Mouse (Mus musculus) ovary, postnatal 14 days (tissue): ENCODE data around the gene Apoc3.
A peak's percentile ranks its signal among the peaks of the same experiment; 100 is the strongest.

ENCODE experiments used
- DNase-seq: peaks from one replicate; pipeline ENCODE4 v3.0.0; 2022; ENCODE audit warnings: low spot score

Gene Apoc3

DNA sequence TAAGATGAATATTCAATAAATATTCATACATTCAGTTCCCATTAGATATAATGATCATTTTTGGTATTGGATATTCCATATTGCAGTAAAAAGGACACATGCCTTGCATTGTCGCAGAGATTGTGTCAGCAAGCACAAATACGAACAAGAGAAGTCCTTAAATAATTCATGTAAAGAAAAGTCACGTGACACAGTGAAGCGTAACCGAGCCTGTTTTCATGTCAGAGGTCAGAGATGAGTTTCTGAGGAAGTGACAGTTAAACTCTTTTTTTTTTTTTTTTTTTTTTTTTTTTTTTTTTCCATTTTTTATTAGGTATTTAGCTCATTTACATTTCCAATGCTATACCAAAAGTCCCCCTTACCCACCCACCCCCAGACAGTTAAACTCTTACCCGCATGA lies 42.8 kb downstream of the Apoc3 start:
- no peak for DNase-seq

DNA sequence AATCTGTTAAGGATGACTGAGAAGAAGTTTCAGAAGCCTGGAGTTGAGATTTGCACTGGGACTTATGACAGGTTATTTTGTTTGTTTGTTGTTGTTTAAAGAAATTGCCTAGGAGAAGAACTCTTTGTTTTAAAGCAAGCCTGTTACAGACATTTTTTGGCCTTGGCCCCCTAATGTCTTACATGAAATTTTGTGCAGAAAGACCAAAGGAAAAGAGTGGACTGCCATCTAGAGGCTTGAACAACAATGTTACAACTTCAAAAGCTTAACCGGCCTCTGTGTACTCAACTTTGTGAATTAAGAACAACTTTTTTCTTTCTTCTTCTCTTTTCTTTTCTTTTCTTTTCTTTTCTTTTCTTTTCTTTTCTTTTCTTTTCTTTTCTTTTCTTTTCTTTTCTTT lies 43.8 kb downstream of the Apoc3 start:
- peak; percentile 43 for DNase-seq

DNA sequence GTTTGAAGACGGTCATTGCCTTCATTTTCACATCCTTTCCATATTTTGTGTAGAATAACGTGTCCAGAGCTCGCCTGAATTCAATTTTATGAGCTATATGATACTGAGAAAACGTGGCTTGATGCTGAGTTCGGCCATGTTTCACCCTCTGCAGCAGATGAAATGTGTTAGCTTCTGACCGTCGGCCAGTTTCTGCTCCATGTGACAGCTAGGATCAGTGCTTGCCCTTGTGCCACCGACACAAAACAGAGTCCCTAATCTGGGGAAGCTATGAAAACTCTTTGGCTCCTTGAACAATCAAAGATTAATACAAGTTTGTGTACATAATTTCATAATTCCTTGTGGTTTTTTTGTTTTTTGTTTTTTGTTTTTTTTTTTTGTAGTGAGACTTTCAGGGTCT lies 44.2 kb downstream of the Apoc3 start:
- DNase-seq, result no peak

DNA sequence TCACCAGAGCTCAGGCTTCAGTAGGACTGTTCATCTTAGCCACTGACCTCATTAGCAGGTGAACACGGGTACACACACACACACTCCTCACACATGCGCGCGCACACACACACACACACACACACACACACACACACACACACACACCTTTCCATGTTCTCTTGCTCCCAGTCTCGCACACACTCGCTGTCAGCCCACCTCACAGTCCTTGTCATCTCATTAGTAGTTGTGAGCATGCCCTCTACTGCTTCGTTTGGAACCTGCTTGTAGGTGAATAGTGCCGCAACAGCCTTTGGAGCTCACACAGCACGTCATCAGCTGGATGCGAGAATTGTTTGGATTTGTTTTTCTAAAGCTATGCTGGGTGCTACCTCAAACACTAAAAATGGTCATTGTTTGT lies 46.1 kb downstream of the Apoc3 start:
- DNase-seq, result no peak

DNA sequence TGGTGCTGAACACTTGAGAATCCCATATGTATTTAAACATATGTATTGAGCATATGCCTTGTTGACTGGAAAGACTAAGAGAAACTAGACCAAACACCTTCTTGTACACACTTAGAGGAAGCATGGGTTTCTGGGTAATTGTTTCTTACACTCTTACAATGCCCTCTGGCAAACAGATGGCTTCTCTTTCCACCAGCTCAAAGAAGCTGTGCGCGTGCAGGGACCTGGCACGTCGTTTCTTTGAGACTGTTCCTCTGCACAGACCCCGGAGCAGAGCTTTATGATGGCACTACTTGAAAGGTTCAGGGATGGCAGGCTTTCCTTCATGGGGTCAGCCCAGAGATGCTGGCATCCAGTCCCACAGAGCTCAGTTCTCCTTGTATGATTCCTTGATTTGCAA lies 46.5 kb downstream of the Apoc3 start:
- DNase-seq, result no peak

DNA sequence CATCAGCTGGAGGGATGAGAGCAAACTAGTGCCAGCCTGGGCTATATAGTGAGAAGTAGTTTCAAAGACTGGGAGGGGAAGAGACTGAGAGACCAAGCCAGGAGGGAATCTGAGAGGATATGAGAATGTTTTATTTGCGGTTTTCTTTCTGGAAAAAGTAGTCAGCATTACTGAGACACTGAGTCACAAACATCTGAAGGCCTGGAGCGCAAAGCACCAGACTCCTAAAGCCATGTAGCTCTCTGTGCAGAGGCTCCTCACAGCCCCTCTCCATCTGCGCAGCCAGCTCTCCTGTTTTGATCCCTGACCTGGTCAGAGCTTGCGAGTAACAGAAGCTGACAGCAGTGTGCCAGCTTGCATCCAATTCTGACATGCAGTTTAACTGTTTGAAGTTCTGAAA lies 47.1 kb downstream of the Apoc3 start:
- no peak for DNase-seq

DNA sequence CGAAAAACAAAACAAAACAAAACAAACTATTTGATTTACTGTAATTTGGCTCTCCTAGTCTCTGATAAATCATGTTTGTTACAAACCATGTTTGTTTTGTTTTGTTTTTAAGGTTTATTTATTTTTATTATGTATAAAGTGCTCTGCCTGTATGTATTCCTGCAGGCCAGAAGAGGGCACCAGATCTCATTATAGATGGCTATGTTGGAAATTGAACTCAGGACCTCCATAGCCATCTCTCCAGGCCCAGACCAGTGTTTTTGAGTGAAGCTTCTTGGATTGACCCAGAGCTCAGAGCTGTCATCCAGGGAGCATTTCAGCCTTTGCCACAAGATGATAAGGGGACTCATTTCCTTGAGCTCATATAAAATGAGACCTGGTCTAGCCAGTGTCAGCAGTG lies 49.0 kb downstream of the Apoc3 start:
- DNase-seq, result no peak

DNA sequence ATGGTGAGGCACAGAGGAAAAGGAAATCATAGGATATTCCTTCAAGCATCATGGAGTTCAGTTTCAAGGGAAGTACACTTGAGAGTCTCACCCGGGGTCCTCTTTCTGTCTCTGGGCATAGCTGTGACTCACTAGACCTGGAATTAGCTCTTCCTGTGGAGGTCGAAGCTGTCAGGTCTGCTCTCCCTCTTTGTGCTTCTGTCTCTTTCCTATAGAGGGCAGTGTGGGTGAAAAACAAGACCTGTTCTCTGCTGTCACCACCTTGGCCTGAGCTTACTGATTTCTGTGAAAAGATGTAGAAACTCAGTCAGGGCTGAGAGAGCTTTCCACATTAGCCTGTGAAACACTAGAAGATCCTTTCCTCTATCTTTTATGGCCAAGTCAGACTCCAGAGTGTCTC lies 50.2 kb downstream of the Apoc3 start:
- no peak for DNase-seq

DNA sequence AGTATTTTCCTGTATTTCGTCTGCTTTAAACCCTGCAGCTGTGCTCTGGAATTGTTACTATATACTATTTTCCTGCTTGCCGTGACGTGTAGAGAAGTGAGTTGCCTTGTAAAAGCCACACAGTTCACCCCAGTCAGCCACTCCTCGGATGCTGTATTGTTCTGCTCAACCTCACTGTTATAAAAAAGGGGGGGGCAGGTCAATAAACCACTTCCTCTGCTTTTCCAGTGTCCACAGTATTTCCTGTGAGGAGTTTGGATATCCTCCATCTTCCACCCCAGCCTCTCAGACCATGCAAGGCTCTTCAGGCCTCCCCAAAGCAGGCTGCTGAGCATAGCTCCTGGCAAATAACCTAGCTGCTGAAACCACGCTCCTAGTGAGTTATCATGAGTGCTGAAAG lies 50.9 kb downstream of the Apoc3 start:
- DNase-seq, result no peak
